Mouse (Mus musculus) C2C12 (cell line): ENCODE measurements at regions not wholly inside any gene's neighbourhood (a gene's known extent, or its start where the extent isn't known, plus 50 kb on each side); places are given as distances from the start of the nearest gene placed in this dataset.

Experiments used
- CEBPB ChIP-seq: IDR thresholded peaks from one replicate; pipeline ENCODE4 v1.6.1; 2011; ENCODE audit warnings: low read depth, mild to moderate bottlenecking, control low read depth, moderate library complexity
- CTCF ChIP-seq: IDR thresholded peaks from one replicate; pipeline ENCODE4 v1.5.1; 2011; ENCODE audit not compliant: control insufficient read depth, insufficient read depth, insufficient read length
- FOSL1 ChIP-seq: IDR thresholded peaks from one replicate; pipeline ENCODE4 v1.8.0; 2011; ENCODE audit warnings: mild to moderate bottlenecking, low read length; ENCODE audit not compliant: poor library complexity, insufficient read depth, severe bottlenecking
- MAX ChIP-seq: IDR thresholded peaks from one replicate; pipeline ENCODE4 v1.6.1; 2011; ENCODE audit warnings: mild to moderate bottlenecking, control low read depth
- MYOD1 ChIP-seq: IDR thresholded peaks from one replicate; pipeline ENCODE4 v1.6.1; 2011; ENCODE audit warnings: low read depth; ENCODE audit not compliant: control insufficient read depth, insufficient read length
- MYOG ChIP-seq: IDR thresholded peaks from one replicate; pipeline ENCODE4 v1.6.1; 2011; ENCODE audit not compliant: control insufficient read depth, insufficient read length; ENCODE audit errors: extremely low read depth
- USF1 ChIP-seq: IDR thresholded peaks from one replicate; pipeline ENCODE4 v1.6.1; 2011; ENCODE audit warnings: low read depth, mild to moderate bottlenecking, control low read depth, moderate library complexity

- no peak for TF ChIP-seq CTCF
- no peak for TF ChIP-seq MYOG
- TF ChIP-seq MYOD1: no peak
- no peak for TF ChIP-seq CEBPB
- TF ChIP-seq FOSL1: no peak
- no peak for TF ChIP-seq MAX
- no peak for TF ChIP-seq USF1
Observed at GRCm38 (mm10) chr11:117544507-117544906, 60.3 kb downstream of the Gm11733 start.
